Mouse (Mus musculus): ENCODE results near the gene Asb18. TPM values are rescaled to one million over a fixed set of nuclear protein-coding genes. Genes with fewer than 3 reads are reported as not detected.

Asb18 gene
- polyA plus RNA-seq, 1 experiment from 2014 or later, result 0.92 TPM

DNA sequence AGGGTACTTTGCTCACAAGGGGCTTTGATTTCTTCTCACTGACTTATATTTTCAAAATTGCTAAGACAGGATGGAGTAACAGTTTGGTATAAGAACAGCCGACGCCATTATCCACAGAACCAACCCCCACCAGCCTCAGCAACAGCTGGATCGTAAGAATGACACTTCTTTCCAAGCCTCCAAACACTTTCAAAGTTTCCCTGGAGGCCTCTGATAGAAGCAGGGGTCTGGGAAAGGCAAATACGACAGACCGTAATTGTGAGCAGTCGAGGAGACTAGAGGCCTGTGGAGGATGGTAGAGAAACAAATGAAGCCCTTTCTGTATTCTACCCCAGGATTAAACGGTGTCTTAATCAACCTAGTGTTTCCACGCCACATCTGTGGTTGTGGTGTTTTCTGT, 42.6 kb downstream of the Asb18 start:
- H3K4me3 ChIP-seq, result no peak overlapping the region
- no peak for ATAC-seq (replicated peaks; ENCODE audit: insufficient number of reproducible peaks, insufficient read depth, low FRiP score, low read depth)
- H3K9ac ChIP-seq, result no peak overlapping the region
- H3K4me1 ChIP-seq (replicated peaks), result peaks cover 11% of the 10 kb centered on the region
- H3K9me3 ChIP-seq (replicated peaks), result no peaks in the 10 kb centered on the region
- H3K4me2 ChIP-seq, result no peak overlapping the region
- H3K27ac ChIP-seq, result no peak overlapping the region
- no peaks in the 10 kb centered on the region for H3K36me3 ChIP-seq
- 54% methylated on average over 8 of the region's 8 CpGs for WGBS
- H3K27me3 ChIP-seq, result peaks cover 50% of the 10 kb centered on the region

DNA sequence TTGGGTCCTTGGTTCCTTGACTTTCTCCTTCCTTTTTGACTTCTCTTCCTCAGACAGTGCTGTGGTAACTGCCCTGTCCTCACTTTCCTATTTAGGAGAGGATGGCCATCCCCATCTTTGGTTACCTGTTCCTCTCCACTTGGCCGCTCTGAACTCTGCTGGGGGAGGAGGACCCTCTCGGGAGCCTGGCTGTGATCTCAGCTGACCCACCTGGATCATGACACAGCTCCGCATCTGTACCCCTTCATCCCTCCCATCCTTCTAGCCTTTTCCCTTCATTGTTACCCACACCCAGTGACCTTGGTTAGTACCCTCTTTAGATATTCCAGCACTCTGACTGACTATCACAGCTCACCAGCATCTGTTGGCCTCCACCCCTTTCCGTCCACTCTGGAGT, 44.8 kb downstream of the Asb18 start:
- ATAC-seq (replicated peaks; ENCODE audit: insufficient number of reproducible peaks, insufficient read depth, low FRiP score, low read depth), result no peak
- H3K9me3 ChIP-seq (replicated peaks), result no peaks in the 10 kb centered on the region
- 77% methylated on average over 4 of the region's 4 CpGs for WGBS
- peaks cover 11% of the 10 kb centered on the region for H3K4me1 ChIP-seq (replicated peaks)
- no peak overlapping the region for H3K27ac ChIP-seq
- H3K9ac ChIP-seq, result no peak overlapping the region
- H3K4me3 ChIP-seq, result no peak overlapping the region
- peaks cover 59% of the 10 kb centered on the region for H3K27me3 ChIP-seq
- no peaks in the 10 kb centered on the region for H3K36me3 ChIP-seq
- no peak overlapping the region for H3K4me2 ChIP-seq

DNA sequence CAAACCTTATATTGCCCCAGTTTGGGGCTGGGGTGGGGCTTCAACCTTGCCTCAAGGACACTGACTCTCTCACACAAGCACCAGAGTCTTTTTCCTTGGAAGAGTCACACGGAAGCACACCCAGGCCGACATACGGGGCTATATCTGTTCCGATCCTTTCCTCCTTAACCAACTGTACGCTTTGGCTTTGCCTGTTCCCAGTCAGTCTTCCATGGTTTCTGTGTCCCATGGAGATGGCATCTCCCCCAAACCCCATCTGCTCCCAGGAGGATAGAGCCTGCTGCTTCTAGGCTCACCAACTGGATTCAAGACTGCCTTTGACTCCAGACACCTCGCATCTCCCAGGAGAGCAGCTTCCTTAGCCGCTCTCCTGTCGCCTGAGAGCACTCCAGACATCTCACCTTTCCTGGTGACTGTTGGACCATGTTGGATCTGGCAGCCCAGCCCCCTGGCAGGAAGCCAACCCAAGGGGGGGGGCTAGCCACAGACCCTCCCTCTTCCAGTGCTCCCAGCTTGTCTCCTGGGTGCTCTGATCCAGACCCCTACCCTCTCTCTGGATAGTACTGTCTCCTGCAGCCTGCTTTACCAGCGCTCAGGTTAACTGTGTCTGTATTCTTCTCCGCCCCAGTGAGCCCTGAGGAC, 45.3 kb downstream of the Asb18 start:
- H3K4me2 ChIP-seq, result peak overlapping the region; percentile 90; the same call in 1 of the 2 replicates
- H3K27me3 ChIP-seq, result peaks cover 64% of the 10 kb centered on the region
- peak overlapping the region; percentile 63 for H3K4me3 ChIP-seq
- 49% methylated on average over 10 of the region's 10 CpGs for WGBS
- no peaks in the 10 kb centered on the region for H3K9me3 ChIP-seq (replicated peaks)
- ATAC-seq (replicated peaks; ENCODE audit: insufficient number of reproducible peaks, insufficient read depth, low FRiP score, low read depth), result no peak
- no peak overlapping the region for H3K9ac ChIP-seq
- H3K27ac ChIP-seq, result no peak overlapping the region
- H3K4me1 ChIP-seq (replicated peaks), result peaks cover 11% of the 10 kb centered on the region
- H3K36me3 ChIP-seq, result no peaks in the 10 kb centered on the region

DNA sequence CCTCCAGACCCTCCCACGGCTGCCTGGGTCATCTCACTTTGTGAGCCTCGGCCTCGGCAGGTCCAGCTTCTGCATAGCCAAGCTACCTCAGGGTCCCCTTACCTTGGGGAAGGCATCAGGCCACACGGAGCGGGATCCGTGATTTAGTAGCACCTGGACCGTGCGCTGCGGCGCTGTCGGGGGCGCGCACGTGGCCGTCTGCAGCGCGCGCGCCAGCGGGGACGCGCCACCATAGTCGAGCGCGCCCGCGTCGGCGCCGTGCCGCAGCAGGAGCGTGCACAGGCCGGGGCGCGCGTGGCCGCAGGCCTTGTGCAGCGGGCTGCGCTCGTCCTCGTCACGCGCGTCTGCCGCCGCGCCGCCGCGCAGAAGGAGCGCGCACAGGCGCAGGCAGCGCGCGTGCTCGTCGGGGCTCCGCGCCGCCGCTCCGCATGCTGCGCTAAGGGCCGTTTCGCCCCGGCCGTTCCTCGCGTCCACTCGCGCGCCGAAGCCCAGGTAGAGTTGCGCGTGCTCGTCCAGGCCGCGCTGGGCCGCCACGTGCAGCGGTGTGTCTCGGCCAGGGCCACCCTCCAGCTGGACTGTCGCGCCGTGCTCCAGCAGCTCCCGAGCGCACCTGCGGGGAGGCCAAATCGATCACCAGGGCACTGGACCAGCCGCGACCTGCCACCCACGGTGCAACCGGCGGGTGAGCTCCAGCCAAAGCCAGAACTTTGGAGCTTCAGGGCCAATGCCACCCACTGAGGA, 46.2 kb downstream of the Asb18 start:
- Histone ChIP-seq H3K9ac (peak overlapping the region; percentile 53), H3K36me3 (no peaks in the 10 kb centered on the region), H3K9me3 (replicated peaks) (no peaks in the 10 kb centered on the region), H3K4me1 (replicated peaks) (peaks cover 11% of the 10 kb centered on the region), H3K27me3 (peaks cover 72% of the 10 kb centered on the region), H3K27ac (no peak overlapping the region), H3K4me2 (peak overlapping the region; percentile 90), H3K4me3 (peak overlapping the region; percentile 63)
- under 1% methylated on average over 79 of the region's 95 CpGs for WGBS
- peak; percentile 25; the same call in 1 of the 2 replicates for ATAC-seq (replicated peaks; ENCODE audit: insufficient number of reproducible peaks, insufficient read depth, low FRiP score, low read depth)

DNA sequence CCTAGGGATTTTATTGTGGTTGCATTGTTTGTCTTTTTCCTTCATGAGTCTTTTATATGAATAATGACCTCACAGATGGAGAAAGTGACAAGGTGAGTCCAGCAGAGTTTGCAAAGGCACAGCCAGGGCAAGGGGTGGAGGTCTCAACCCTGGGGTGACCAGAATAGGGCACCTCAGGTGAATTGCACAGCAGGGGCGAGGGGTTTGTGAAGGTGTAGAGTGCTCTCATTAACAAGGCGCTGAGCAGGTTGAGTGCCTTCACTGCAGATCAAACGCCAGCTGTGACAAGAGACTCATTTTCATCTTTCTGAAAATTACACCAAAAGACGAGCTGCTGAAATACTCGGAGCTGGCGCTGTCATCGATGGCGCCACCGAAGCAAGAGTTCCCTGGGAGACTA, 46.9 kb downstream of the Asb18 start:
- H3K9ac ChIP-seq, result no peak overlapping the region
- no peaks in the 10 kb centered on the region for H3K9me3 ChIP-seq (replicated peaks)
- no peak overlapping the region for H3K27ac ChIP-seq
- H3K4me3 ChIP-seq, result peak overlapping the region; percentile 63
- H3K27me3 ChIP-seq, result peaks cover 75% of the 10 kb centered on the region
- ATAC-seq (replicated peaks; ENCODE audit: insufficient number of reproducible peaks, insufficient read depth, low FRiP score, low read depth), result no peak
- WGBS, result 22% methylated on average over 9 of the region's 9 CpGs
- no peaks in the 10 kb centered on the region for H3K36me3 ChIP-seq
- H3K4me1 ChIP-seq (replicated peaks), result peaks cover 11% of the 10 kb centered on the region
- H3K4me2 ChIP-seq, result peak overlapping the region; percentile 90

DNA sequence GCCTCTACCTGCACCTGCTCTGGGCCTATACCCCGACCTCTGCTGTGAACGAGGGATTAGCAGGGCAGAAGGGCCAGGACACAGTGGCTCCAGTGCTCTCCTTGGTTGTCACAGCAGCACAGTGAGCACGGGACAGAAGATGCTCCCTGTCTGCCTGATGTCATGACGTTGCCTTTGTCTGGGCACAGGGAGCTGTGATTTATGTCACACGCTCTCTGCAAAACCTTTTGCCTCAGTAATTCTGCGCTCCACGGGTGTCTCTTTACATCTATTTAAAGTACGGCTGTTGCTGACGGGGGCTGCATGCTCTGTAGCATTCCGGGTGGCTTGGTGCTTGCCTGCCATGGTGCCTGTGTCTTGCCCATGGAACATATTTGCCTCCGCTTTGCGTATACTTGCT, 50.0 kb downstream of the Asb18 start:
- H3K27me3 ChIP-seq, result peaks cover 69% of the 10 kb centered on the region
- H3K4me3 ChIP-seq, result no peak overlapping the region
- H3K9ac ChIP-seq, result no peak overlapping the region
- H3K4me1 ChIP-seq (replicated peaks), result peaks cover 11% of the 10 kb centered on the region
- H3K27ac ChIP-seq, result no peak overlapping the region
- 71% methylated on average over 12 of the region's 12 CpGs for WGBS
- H3K36me3 ChIP-seq, result no peaks in the 10 kb centered on the region
- no peak for ATAC-seq (replicated peaks; ENCODE audit: insufficient number of reproducible peaks, insufficient read depth, low FRiP score, low read depth)
- H3K9me3 ChIP-seq (replicated peaks), result no peaks in the 10 kb centered on the region
- H3K4me2 ChIP-seq, result no peak overlapping the region

DNA sequence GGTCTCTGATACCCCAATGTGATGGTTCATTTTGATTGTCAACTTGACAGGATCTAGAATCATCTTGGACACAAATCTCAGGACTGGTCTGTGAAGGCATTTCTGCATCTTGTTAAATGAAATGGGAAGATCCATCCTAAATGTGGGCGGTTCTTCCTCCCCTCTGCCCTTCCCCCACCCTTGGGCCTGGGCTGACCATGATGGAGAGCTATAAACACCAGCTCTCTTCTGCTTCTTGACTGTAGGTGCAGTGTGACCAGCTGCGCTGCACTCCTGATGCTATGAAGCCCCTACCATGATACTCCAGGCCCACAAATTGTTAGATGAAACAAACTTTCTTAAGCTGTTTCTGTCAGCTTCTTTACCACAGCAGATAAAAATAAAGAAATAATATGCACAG, 51.2 kb downstream of the Asb18 start:
- Histone ChIP-seq H3K27me3 (peaks cover 61% of the 10 kb centered on the region), H3K36me3 (no peaks in the 10 kb centered on the region), H3K4me1 (replicated peaks) (peaks cover 5% of the 10 kb centered on the region), H3K4me3 (no peak overlapping the region), H3K9me3 (replicated peaks) (no peaks in the 10 kb centered on the region), H3K9ac (no peak overlapping the region), H3K27ac (no peak overlapping the region), H3K4me2 (no peak overlapping the region)
- ATAC-seq (replicated peaks; ENCODE audit: insufficient number of reproducible peaks, insufficient read depth, low FRiP score, low read depth), result no peak
- 85% methylated on average over 2 of the region's 2 CpGs for WGBS

DNA sequence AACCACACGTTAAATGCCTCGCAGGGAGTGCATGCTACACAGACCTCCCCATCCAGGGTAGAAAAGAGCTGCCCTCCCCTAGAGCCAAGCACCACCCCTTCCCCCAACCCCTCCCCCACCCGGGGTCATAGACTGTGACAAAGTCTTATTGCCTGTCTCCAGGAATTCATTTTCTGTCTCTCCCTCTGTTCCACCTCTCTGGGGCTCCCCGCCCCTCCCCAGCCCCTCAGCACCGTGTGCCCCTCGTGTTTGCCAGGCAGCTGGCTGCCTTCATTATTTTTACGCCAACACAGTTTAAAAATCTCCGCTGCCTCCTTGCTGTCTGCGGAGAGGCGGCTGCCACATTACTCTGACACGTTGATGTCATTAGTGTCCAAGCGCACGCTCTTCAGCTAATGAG, 52.4 kb downstream of the Asb18 start:
- Histone ChIP-seq H3K9ac (no peak overlapping the region), H3K9me3 (replicated peaks) (no peaks in the 10 kb centered on the region), H3K4me3 (no peak overlapping the region), H3K4me1 (replicated peaks) (no peaks in the 10 kb centered on the region), H3K36me3 (no peaks in the 10 kb centered on the region), H3K27ac (no peak overlapping the region), H3K4me2 (no peak overlapping the region), H3K27me3 (peaks cover 58% of the 10 kb centered on the region)
- WGBS, result 25% methylated on average over 13 of the region's 13 CpGs
- no peak for ATAC-seq (replicated peaks; ENCODE audit: insufficient number of reproducible peaks, insufficient read depth, low FRiP score, low read depth)

DNA sequence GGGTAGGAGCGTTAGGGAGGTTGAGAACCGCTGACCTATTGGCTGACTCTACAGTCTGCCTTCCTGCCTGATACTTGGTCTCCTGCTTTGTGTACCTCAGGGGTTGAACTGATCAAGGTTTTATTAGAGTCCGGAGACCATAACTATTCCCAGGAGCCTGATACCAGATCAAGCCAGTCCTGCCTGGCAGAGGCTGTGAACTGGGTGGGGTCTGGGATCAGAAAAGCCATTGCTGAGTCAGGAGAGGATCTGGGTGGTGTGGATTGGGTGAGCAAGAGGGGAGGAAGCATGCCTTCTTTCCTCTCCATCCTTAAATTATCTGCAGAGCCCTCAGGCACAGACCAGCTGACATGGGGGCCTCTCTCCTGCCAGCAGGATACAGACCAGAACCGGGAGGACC, 55.1 kb downstream of the Asb18 start:
- Histone ChIP-seq H3K27ac (no peak overlapping the region), H3K4me2 (no peak overlapping the region), H3K4me3 (no peak overlapping the region), H3K36me3 (no peaks in the 10 kb centered on the region), H3K9ac (no peak overlapping the region), H3K27me3 (peaks cover 53% of the 10 kb centered on the region), H3K9me3 (replicated peaks) (no peaks in the 10 kb centered on the region), H3K4me1 (replicated peaks) (no peaks in the 10 kb centered on the region)
- no peak for ATAC-seq (replicated peaks; ENCODE audit: insufficient number of reproducible peaks, insufficient read depth, low FRiP score, low read depth)
- 68% methylated on average over 4 of the region's 4 CpGs for WGBS

DNA sequence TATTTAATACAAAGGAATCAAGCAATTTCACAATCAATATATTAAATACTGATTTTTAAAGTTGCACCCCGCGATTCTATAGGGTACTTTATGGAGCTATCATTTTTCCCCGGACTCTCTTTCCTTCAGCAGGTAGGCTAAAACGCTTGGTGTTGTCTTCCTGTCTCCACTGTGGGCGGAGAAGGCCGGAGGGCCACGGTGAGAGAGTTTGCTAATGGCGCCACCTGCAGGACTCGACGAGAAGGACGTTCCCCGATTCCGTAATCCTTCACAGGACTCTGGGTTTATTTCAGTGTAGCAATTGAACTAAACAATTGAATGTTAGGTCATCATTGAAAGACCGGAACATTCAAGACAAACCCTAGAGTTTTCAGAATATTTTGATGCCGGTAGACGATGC, 71.3 kb downstream of the Asb18 start:
- ATAC-seq (replicated peaks; ENCODE audit: insufficient number of reproducible peaks, insufficient read depth, low FRiP score, low read depth), result no peak
- Histone ChIP-seq H3K4me1 (replicated peaks) (peaks cover 19% of the 10 kb centered on the region), H3K27ac (no peak overlapping the region), H3K27me3 (peaks cover 92% of the 10 kb centered on the region), H3K9me3 (replicated peaks) (no peaks in the 10 kb centered on the region), H3K36me3 (no peaks in the 10 kb centered on the region), H3K4me2 (no peak overlapping the region), H3K4me3 (no peak overlapping the region), H3K9ac (no peak overlapping the region)
- 2% methylated on average over 16 of the region's 16 CpGs for WGBS

DNA sequence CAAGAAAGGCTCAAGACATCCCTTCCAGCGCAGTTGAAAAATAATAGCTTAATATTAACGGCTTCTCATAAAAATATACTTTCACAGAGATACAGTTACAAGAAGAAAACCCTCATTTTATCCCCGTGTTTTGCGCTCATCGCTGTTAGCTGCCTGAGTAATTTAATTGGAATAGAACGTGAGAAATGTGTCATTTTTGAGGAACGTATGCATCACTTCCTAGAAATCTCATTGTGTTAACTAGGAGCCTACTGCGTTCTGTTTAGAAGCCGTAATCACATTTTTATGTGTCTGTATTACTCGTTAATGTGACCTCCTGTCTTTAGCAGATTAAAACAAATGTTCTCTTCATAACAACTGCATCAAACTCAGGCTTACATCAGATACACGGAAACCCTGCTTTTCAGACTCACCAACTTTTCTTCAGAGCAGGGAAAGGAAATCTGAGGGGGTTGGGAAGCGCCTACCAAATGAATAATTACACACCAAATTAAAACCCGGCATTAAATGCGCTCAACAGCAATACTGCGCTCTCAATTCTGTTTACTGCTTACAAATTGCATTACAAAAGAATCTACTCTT, 72.0 kb downstream of the Asb18 start:
- H3K4me2 ChIP-seq, result peak overlapping the region; percentile 57
- no peak for ATAC-seq (replicated peaks; ENCODE audit: insufficient number of reproducible peaks, insufficient read depth, low FRiP score, low read depth)
- peaks cover 19% of the 10 kb centered on the region for H3K4me1 ChIP-seq (replicated peaks)
- no peak overlapping the region for H3K9ac ChIP-seq
- H3K27ac ChIP-seq, result no peak overlapping the region
- 7% methylated on average over 15 of the region's 15 CpGs for WGBS
- no peaks in the 10 kb centered on the region for H3K36me3 ChIP-seq
- H3K27me3 ChIP-seq, result peaks cover 93% of the 10 kb centered on the region
- peak overlapping the region; percentile 34 for H3K4me3 ChIP-seq
- H3K9me3 ChIP-seq (replicated peaks), result no peaks in the 10 kb centered on the region
